Mouse (Mus musculus) CD4-positive naive resting alpha-beta T cell, adult 76 days (primary cell): ENCODE measurements around the gene Tmem86a. TPM values are rescaled to one million over a fixed set of nuclear protein-coding genes. Genes with fewer than 3 reads are reported as not detected.

Source experiments
- total RNA-seq: library from RNA; stranded (reverse); gene quantifications from one replicate; pipeline ENCODE4 v1.2.4, GENCODE M21; 2023

The Tmem86a gene
- total RNA-seq, result 5.9 TPM

DNA sequence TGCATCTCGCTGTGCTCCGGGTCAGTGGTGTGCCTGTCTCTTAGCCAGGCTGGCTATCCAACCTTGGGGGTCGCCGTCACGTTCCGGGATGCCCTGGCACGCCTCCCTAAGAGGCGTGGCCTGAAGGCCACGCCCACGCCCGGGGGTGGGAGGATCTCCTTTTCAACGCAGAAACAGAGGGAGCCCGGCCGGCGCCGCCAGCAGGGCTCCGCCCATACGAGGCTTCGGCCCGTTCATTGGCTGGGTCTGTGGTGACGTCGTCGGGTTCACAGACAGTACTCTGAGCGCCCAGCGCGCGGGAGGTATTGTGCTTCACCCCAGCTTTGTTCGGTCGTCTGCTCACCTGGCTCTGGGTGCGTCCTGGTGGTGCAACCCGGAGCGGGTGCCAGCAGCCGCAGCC, at the start of gene Tmem86a:
Tmem86a (plus strand) TSS at position 236 of the 400 bp plus-strand sequence.

DNA sequence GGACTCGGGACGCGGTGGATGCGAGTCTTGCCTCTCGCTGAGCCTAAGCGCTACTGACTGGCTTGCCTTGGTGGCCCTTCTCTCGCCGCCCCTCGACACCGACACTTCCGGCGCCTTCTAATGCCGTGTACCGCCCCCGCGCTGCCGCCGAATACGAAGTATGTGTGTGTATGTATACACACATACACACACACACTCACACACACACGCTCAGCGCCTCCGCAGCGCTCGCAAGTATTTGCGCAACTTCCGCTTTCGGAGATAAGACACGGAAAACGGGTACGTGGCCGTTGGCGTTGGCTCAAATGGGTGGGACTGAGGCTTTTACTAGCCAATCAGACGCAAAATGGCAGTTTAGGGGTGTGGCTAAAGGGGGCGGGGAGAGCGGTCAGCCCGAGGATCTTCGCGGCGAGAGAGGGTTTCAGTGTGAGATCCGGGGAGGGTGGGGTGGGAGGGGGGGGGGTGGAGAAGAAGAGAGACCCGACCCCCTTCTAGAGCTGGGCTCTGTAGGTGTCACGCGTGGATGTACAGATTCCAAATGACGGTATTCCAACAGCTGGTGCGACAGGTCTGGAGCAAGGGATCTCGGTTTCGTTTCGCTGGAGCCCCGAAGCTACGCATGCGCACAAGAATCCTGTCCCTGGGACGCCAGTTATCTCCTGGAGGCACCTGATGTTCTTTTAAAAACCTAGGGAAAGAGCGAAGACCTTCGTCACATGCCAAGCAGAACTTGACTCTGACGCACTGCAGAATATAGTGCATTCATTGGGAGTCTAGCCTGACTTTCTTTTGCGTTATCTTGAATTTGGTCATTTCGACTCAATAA, 42.0 kb upstream of the Tmem86a start, which contains the start of gene Spty2d1:
Spty2d1 (minus strand) TSS at position 244 of the 826 bp plus-strand sequence.

Other genes with a start within 250 kb of the Tmem86a start
- 259 TPM for gene Ldha, start 209.1 kb upstream of the Tmem86a start, total RNA-seq
- not detected for gene Ldhc, start 189.4 kb upstream of the Tmem86a start, total RNA-seq
- 67.9 TPM for gene Tsg101, start 130.6 kb upstream of the Tmem86a start, total RNA-seq
- 7.9 TPM for gene Uevld, start 92.1 kb upstream of the Tmem86a start, total RNA-seq
- not detected for gene Gm9999, start 67.0 kb upstream of the Tmem86a start, total RNA-seq
- gene Spty2d1, start 42.2 kb upstream of the Tmem86a start, total RNA-seq, result 74.3 TPM
- gene Ptpn5, start 83.1 kb downstream of the Tmem86a start, total RNA-seq, result 0.35 TPM
- not detected for gene Mrgpra6, start 154.3 kb downstream of the Tmem86a start, total RNA-seq
- gene Mrgpra9, start 202.2 kb downstream of the Tmem86a start, total RNA-seq, result not detected